15 mouse cellular contexts compared by ENCODE assay signal in the genomic region with DNA sequence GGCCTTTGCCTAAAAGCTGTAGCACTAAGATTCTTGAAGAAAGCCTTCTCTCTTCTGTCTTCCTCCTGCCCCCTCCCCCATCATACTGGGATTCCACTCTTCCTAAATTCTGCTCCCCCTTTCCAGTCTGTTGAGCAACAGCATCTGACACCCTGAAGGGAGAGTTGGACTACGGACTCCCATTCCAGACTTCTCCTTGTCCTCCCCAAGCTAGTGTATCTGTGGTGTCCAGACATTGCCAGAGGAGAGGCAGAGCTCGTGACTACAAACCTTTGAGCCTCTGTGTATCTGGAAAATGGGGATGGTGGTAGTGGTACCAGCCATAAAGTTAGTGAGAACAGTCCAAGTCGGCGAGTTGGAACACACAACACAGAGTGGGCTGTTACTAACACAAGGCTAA.
"Had no signal": no experiment of that assay in that cellular context is flagged by ENCODE, and none has a peak within 500 bp of the region (broad histone marks: within the 10 kb centered on the region; RNA-seq: fewer than 3 reads in every experiment).

No protein-coding gene starts in this region.

- H3K4me3 ChIP-seq: kidney, embryonic 15.5 days; limb, embryonic 12.5 days; liver, embryonic 13.5 days; lung, embryonic 15.5 days; megakaryocyte, embryonic 14.5 days; midbrain, embryonic 15.5 days; neural tube, embryonic 12.5 days had no signal

- H3K9ac ChIP-seq: kidney, embryonic 15.5 days; limb, embryonic 12.5 days; liver, embryonic 13.5 days; liver, postnatal 0 days; lung, embryonic 15.5 days; midbrain, embryonic 15.5 days; neural tube, embryonic 12.5 days had no signal

- H3K4me1 ChIP-seq: liver, embryonic 13.5 days; megakaryocyte, embryonic 14.5 days had no signal

- H3K27me3 ChIP-seq: liver, embryonic 13.5 days; lung, embryonic 15.5 days; neural tube, embryonic 12.5 days had no signal

- H3K9me3 ChIP-seq: kidney, embryonic 15.5 days; limb, embryonic 12.5 days; liver, embryonic 13.5 days; lung, embryonic 15.5 days; megakaryocyte, embryonic 14.5 days; midbrain, embryonic 15.5 days; neural tube, embryonic 12.5 days had no signal

- DNase-seq: layer of hippocampus, adult 9-11 months; layer of hippocampus, postnatal 36 days; liver; liver, embryonic 13.5 days; liver, postnatal 0 days; lung, postnatal 14 days had no signal

- H3K36me3 ChIP-seq: kidney, embryonic 15.5 days; limb, embryonic 12.5 days; liver, embryonic 13.5 days; lung, embryonic 15.5 days; midbrain, embryonic 15.5 days; neural tube, embryonic 12.5 days had no signal

- H3K27ac ChIP-seq: kidney, embryonic 15.5 days; liver, embryonic 13.5 days; lung, embryonic 15.5 days; macrophage; midbrain, embryonic 15.5 days; neural tube, embryonic 12.5 days; stomach, postnatal 0 days had no signal

- ATAC-seq: liver, postnatal 0 days; midbrain, embryonic 15.5 days had no signal

- H3K4me2 ChIP-seq: kidney, embryonic 15.5 days; limb, embryonic 12.5 days; liver, embryonic 13.5 days; lung, embryonic 15.5 days; midbrain, embryonic 11.5 days; midbrain, embryonic 15.5 days; neural tube, embryonic 12.5 days had no signal
